Mouse (Mus musculus) testis, adult 2 months (tissue): Measurements from ENCODE around the gene Foxp1.

ENCODE experiments used
- CTCF ChIP-seq: fragments of 200-500 bp; IDR thresholded peaks from 2 replicates; pipeline ENCODE4 v1.5.1; 2012; ENCODE audit warnings: low read depth, mild to moderate bottlenecking, inconsistent platforms, low read length, moderate library complexity; ENCODE audit not compliant: control insufficient read depth, insufficient read depth, insufficient replicate concordance
- POLR2A ChIP-seq: fragments of 200-500 bp; IDR thresholded peaks from 2 replicates; pipeline ENCODE4 v1.6.1; 2012; ENCODE audit warnings: low read depth, mild to moderate bottlenecking, inconsistent platforms, low read length, moderate library complexity; ENCODE audit not compliant: control insufficient read depth

DNA sequence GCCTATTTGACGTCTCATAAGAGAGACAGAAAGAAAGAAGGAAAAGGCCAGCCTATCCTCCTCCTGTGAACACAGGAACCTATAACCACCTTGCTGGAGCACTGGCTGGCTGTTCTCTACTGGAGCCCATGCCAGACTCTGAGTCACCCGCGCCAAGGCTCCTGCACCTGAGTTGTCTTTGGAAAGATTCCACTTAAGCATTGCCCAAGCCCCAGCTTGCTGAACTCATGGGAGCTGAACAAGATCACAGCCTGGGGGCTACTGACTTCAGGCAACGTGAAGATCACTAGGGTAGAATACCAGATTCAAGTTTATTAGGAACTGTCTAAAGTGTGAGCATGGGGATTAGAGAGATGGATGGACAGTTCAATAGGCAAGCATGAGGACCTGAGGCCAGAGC, 437.6 kb downstream of the Foxp1 start:
- TF ChIP-seq POLR2A (no peak), CTCF (no peak)
